Mouse (Mus musculus): Measurements from ENCODE around the gene Ppp4r3b.

DNA sequence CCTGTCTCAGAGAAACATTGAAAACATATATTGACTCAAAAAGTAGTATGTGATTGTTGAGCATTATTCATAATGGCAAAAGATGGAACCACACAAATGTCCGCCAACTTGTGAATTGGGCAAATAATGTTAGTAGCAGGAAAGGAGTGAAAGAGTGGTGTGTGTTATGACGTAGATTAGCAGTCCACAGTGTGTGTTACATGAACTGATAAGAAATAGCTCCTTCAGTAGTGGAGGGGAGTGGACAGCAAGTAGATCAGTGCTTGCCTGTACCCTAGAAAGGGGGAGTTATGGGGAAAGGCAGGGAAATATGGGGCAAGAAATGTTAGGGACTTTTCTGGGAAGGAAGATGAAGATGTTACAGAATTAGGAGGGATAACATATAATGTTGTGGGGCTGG lies 43.5 kb downstream of the Ppp4r3b start:
- no peak for TF ChIP-seq CTCF (IDR thresholded peaks at IDR 0.05; ENCODE audit: insufficient read depth, low read length)
- TF ChIP-seq POLR2A (IDR thresholded peaks at IDR 0.05; ENCODE audit: borderline replicate concordance, extremely low read depth, low read depth, low read length) = no peak
